Comparison of ENCODE assay signal across 8 mouse cellular contexts in the genomic region with DNA sequence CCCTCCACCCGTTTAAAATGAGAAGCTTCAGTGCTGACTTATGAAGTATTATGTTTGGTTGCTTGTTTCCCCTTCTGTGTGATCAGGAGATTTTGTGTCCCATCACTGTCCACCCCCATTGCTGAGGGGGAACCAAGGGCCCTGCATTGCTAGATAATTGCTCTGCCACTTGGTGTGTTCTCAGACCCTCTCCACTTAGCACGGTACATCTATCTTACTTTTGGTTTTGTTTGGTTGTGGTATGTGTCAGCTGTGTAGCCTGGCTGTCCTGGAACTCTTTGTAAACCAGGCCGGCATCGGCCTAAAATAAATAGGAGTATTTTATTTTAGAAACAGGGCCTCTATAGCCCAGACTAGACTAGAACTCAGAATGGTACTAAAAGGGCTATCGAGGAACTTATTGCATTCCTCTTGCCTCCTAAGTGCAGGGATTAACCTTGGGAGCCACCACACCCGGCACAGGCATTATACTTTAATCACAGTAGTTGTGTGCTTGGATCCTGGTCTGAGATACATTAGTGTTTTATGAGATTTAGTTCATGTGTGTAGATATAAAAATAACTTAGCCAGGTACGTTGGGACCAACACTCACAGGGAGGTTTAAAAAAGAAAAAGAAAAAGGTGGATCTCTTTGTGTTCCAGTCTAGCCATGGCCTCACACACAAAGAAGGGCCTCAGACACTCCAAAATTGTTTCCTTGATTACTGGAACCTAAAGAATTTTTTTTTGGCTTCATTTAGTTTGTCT. TPM values are rescaled to one million over a fixed set of nuclear protein-coding genes. Genes with fewer than 3 reads are reported as not detected.
DNase-seq lines count a peak whose midpoint lies in the region; ATAC-seq and TF ChIP-seq lines count a peak whose summit lies in the region.

No protein-coding gene starts in this region.

- H3K9me3 ChIP-seq in kidney, postnatal 0 days (replicated peaks; ENCODE audit: low read length) = no peaks in the 10 kb centered on the region
- no peaks in the 10 kb centered on the region for H3K9me3 ChIP-seq in hindbrain, postnatal 0 days (ENCODE audit: low read length)
- no peaks in the 10 kb centered on the region for H3K9me3 ChIP-seq in midbrain, postnatal 0 days (ENCODE audit: low read length)

- no peaks in the 10 kb centered on the region for H3K27me3 ChIP-seq in kidney, postnatal 0 days (ENCODE audit: insufficient read depth, low read length)
- no peaks in the 10 kb centered on the region for H3K27me3 ChIP-seq in hindbrain, postnatal 0 days (ENCODE audit: insufficient read depth, low read length)
- H3K27me3 ChIP-seq in midbrain, postnatal 0 days (ENCODE audit: insufficient read depth, low read length) = no peaks in the 10 kb centered on the region

- H3K27ac ChIP-seq in kidney, postnatal 0 days = peak overlapping the region; percentile 97
- peak overlapping the region; percentile 74 for H3K27ac ChIP-seq in bone marrow macrophage, adult 2 months (ENCODE audit: insufficient read depth, low read depth, low read length)
- H3K27ac ChIP-seq in hindbrain, postnatal 0 days = peak overlapping the region; percentile 97
- H3K27ac ChIP-seq in midbrain, postnatal 0 days (ENCODE audit: low read depth, low read length) = peak overlapping the region; percentile 94

- H3K4me3 ChIP-seq in kidney, postnatal 0 days (replicated peaks; ENCODE audit: low read depth, low read length) = peak overlapping the region; percentile 89
- peak overlapping the region; percentile 82 for H3K4me3 ChIP-seq in bone marrow macrophage, adult 2 months (ENCODE audit: insufficient read depth, low read length)
- H3K4me3 ChIP-seq in hindbrain, postnatal 0 days (ENCODE audit: low read length) = peak overlapping the region; percentile 98
- H3K4me3 ChIP-seq in midbrain, postnatal 0 days (ENCODE audit: low read depth, low read length) = peak overlapping the region; percentile 90

- no peaks in the 10 kb centered on the region for H3K36me3 ChIP-seq in kidney, postnatal 0 days (ENCODE audit: insufficient read depth, low read length)
- H3K36me3 ChIP-seq in hindbrain, postnatal 0 days (ENCODE audit: insufficient read depth, low read length) = no peaks in the 10 kb centered on the region
- H3K36me3 ChIP-seq in midbrain, postnatal 0 days (ENCODE audit: insufficient read depth, low read length) = no peaks in the 10 kb centered on the region

- no peak for TF ChIP-seq POLR2A in bone marrow macrophage, adult 2 months (IDR thresholded peaks at IDR 0.05; ENCODE audit: borderline replicate concordance, low read depth, low read length)

- H3K4me2 ChIP-seq in kidney, postnatal 0 days (ENCODE audit: low read length) = peak overlapping the region; percentile 62
- H3K4me2 ChIP-seq in hindbrain, postnatal 0 days (ENCODE audit: low read depth, low read length) = peak overlapping the region; percentile 77
- H3K4me2 ChIP-seq in midbrain, postnatal 0 days (ENCODE audit: low read depth, low read length, poor library complexity, severe bottlenecking) = peak overlapping the region; percentile 58

- TF ChIP-seq CTCF in kidney, postnatal 0 days (IDR thresholded peaks at IDR 0.05; ENCODE audit: low read depth) = no peak
- TF ChIP-seq CTCF in bone marrow macrophage, adult 2 months (IDR thresholded peaks at IDR 0.05; ENCODE audit: low read depth, low read length) = no peak
- TF ChIP-seq CTCF in hindbrain, postnatal 0 days (IDR thresholded peaks at IDR 0.05; ENCODE audit: low read depth) = no peak
- TF ChIP-seq CTCF in midbrain, postnatal 0 days (IDR thresholded peaks at IDR 0.05) = no peak

- 0 out of 2 replicates have a peak, but pooled peaks cover 6% of the 10 kb centered on the region for H3K4me1 ChIP-seq in kidney, postnatal 0 days (replicated peaks; ENCODE audit: insufficient read depth, low read length)
- H3K4me1 ChIP-seq in bone marrow macrophage, adult 2 months (ENCODE audit: control insufficient read depth, insufficient read depth, low read length) = peaks cover 30% of the 10 kb centered on the region
- H3K4me1 ChIP-seq in hindbrain, postnatal 0 days (ENCODE audit: insufficient read depth, low read length) = peaks cover 10% of the 10 kb centered on the region; the same call in 1 of the 2 replicates
- H3K4me1 ChIP-seq in midbrain, postnatal 0 days (ENCODE audit: insufficient read depth, low read length) = peaks cover 10% of the 10 kb centered on the region; the same call in 1 of the 2 replicates

- no peak for DNase-seq in kidney, postnatal 0 days (ENCODE audit: low spot score)
- DNase-seq in kidney, adult 11 months = no peak
- no peak for DNase-seq in hindbrain, postnatal 0 days (ENCODE audit: low spot score)
- no peak for DNase-seq in midbrain, postnatal 0 days (ENCODE audit: low spot score)
- DNase-seq in layer of hippocampus, postnatal 10 days (ENCODE audit: low spot score in 2 of 2) = no peak
- no peak for DNase-seq in B cell, adult 2 months
- no peak for DNase-seq in adipocyte (ENCODE audit: low spot score)

- ATAC-seq in kidney, postnatal 0 days (replicated peaks; ENCODE audit: low FRiP score, low read depth) = no peak
- ATAC-seq in hindbrain, postnatal 0 days = no peak
- no peak for ATAC-seq in midbrain, postnatal 0 days (ENCODE audit: low FRiP score)

- 30% methylated on average over 7 of the region's 7 CpGs for WGBS in kidney, postnatal 0 days
- WGBS in hindbrain, postnatal 0 days = 47% methylated on average over 7 of the region's 7 CpGs
- WGBS in midbrain, postnatal 0 days = 34% methylated on average over 7 of the region's 7 CpGs

- H3K9ac ChIP-seq in kidney, postnatal 0 days (ENCODE audit: low read depth, low read length) = peak overlapping the region; percentile 93
- H3K9ac ChIP-seq in hindbrain, postnatal 0 days (replicated peaks; ENCODE audit: low read length) = peak overlapping the region; percentile 98
- peak overlapping the region; percentile 99 for H3K9ac ChIP-seq in midbrain, postnatal 0 days (replicated peaks; ENCODE audit: low read length, poor library complexity, severe bottlenecking)

RNA-seq across cellular contexts. Expression of a gene that starts 1.2 kb away (rescaled TPM):
- polyA plus RNA-seq in kidney, postnatal 0 days (2015; fragmentation: Nextera tagmentation; extraction: Ambion mirVana) = 1,314 and 1,348 TPM in 2 replicates
- 346 and 384 TPM in 2 replicates for polyA plus RNA-seq in bone marrow macrophage, adult 2 months (2012; ENCODE audit: insufficient read depth, insufficient read length, missing spikeins)
- 212 and 237 TPM in 2 replicates for total RNA-seq in hindbrain, postnatal 0 days (2014; rRNA removed)
- polyA plus RNA-seq in hindbrain, postnatal 0 days (2015; fragmentation: Nextera tagmentation; extraction: Ambion mirVana) = 1,238 and 1,244 TPM in 2 replicates
- total RNA-seq in midbrain, postnatal 0 days (2014; rRNA removed) = 250 and 266 TPM in 2 replicates
- polyA plus RNA-seq in midbrain, postnatal 0 days (2015; fragmentation: Nextera tagmentation; extraction: Ambion mirVana) = 1,115 and 1,120 TPM in 2 replicates
- total RNA-seq in layer of hippocampus, postnatal 10 days (2021) = 100 to 1,000 TPM; 486 to 497 TPM

RNA-seq across cellular contexts. Expression of a gene that starts 15.0 kb away (rescaled TPM):
- 13.6 and 15.1 TPM in 2 replicates for polyA plus RNA-seq in kidney, postnatal 0 days (2015; fragmentation: Nextera tagmentation; extraction: Ambion mirVana)
- 15.5 and 18.4 TPM in 2 replicates for polyA plus RNA-seq in bone marrow macrophage, adult 2 months (2012; ENCODE audit: insufficient read depth, insufficient read length, missing spikeins)
- 14.6 and 21.5 TPM in 2 replicates for total RNA-seq in hindbrain, postnatal 0 days (2014; rRNA removed)
- polyA plus RNA-seq in hindbrain, postnatal 0 days (2015; fragmentation: Nextera tagmentation; extraction: Ambion mirVana) = 22.2 and 23.2 TPM in 2 replicates
- total RNA-seq in midbrain, postnatal 0 days (2014; rRNA removed) = 20.6 and 29.7 TPM in 2 replicates
- 24.8 and 25.6 TPM in 2 replicates for polyA plus RNA-seq in midbrain, postnatal 0 days (2015; fragmentation: Nextera tagmentation; extraction: Ambion mirVana)
- 10 to 100 TPM; 24.6 to 28.8 TPM for total RNA-seq in layer of hippocampus, postnatal 10 days (2021)

RNA-seq across cellular contexts. Expression of a gene that starts 18.5 kb away (rescaled TPM):
- 3.8 and 4.2 TPM in 2 replicates for polyA plus RNA-seq in kidney, postnatal 0 days (2015; fragmentation: Nextera tagmentation; extraction: Ambion mirVana)
- not detected in 2 replicates for polyA plus RNA-seq in bone marrow macrophage, adult 2 months (2012; ENCODE audit: insufficient read depth, insufficient read length, missing spikeins)
- 11.7 and 19.6 TPM in 2 replicates for total RNA-seq in hindbrain, postnatal 0 days (2014; rRNA removed)
- polyA plus RNA-seq in hindbrain, postnatal 0 days (2015; fragmentation: Nextera tagmentation; extraction: Ambion mirVana) = 15.2 and 17.0 TPM in 2 replicates
- total RNA-seq in midbrain, postnatal 0 days (2014; rRNA removed) = 24.2 and 24.8 TPM in 2 replicates
- polyA plus RNA-seq in midbrain, postnatal 0 days (2015; fragmentation: Nextera tagmentation; extraction: Ambion mirVana) = 26.5 and 34.5 TPM in 2 replicates
- total RNA-seq in layer of hippocampus, postnatal 10 days (2021) = 10 to 100 TPM; 11.5 to 11.7 TPM

RNA-seq across cellular contexts. Expression of a gene that starts 30.3 kb away (rescaled TPM):
- polyA plus RNA-seq in kidney, postnatal 0 days (2015; fragmentation: Nextera tagmentation; extraction: Ambion mirVana) = 34.5 and 35.9 TPM in 2 replicates
- 17.8 and 19.7 TPM in 2 replicates for polyA plus RNA-seq in bone marrow macrophage, adult 2 months (2012; ENCODE audit: insufficient read depth, insufficient read length, missing spikeins)
- 67.9 and 78.6 TPM in 2 replicates for total RNA-seq in hindbrain, postnatal 0 days (2014; rRNA removed)
- polyA plus RNA-seq in hindbrain, postnatal 0 days (2015; fragmentation: Nextera tagmentation; extraction: Ambion mirVana) = 61.5 and 64.6 TPM in 2 replicates
- 60.5 and 71.9 TPM in 2 replicates for total RNA-seq in midbrain, postnatal 0 days (2014; rRNA removed)
- 57.2 and 61.2 TPM in 2 replicates for polyA plus RNA-seq in midbrain, postnatal 0 days (2015; fragmentation: Nextera tagmentation; extraction: Ambion mirVana)
- 10 to 100 TPM; 70.4 to 76.5 TPM for total RNA-seq in layer of hippocampus, postnatal 10 days (2021)

RNA-seq across cellular contexts. Expression of a gene that starts 38.5 kb away (rescaled TPM):
- polyA plus RNA-seq in kidney, postnatal 0 days (2015; fragmentation: Nextera tagmentation; extraction: Ambion mirVana) = 100 and 104 TPM in 2 replicates
- polyA plus RNA-seq in bone marrow macrophage, adult 2 months (2012; ENCODE audit: insufficient read depth, insufficient read length, missing spikeins) = 144 and 147 TPM in 2 replicates
- total RNA-seq in hindbrain, postnatal 0 days (2014; rRNA removed) = 50.5 and 53.1 TPM in 2 replicates
- polyA plus RNA-seq in hindbrain, postnatal 0 days (2015; fragmentation: Nextera tagmentation; extraction: Ambion mirVana) = 47.4 and 49.3 TPM in 2 replicates
- 34.5 and 47.4 TPM in 2 replicates for total RNA-seq in midbrain, postnatal 0 days (2014; rRNA removed)
- polyA plus RNA-seq in midbrain, postnatal 0 days (2015; fragmentation: Nextera tagmentation; extraction: Ambion mirVana) = 41.1 and 41.2 TPM in 2 replicates
- 10 to 100 TPM; 28.9 to 33.3 TPM for total RNA-seq in layer of hippocampus, postnatal 10 days (2021)
